Mouse (Mus musculus): Measurements from ENCODE around the gene 1700020A23Rik. TPM values are rescaled to one million over a fixed set of nuclear protein-coding genes. Genes with fewer than 3 reads are reported as not detected.

The 1700020A23Rik gene
- polyA plus RNA-seq, 1 experiment from 2014 or later: not detected

- no peak for DNase-seq (ENCODE audit: low spot score)
These were observed 45.4 kb downstream of the 1700020A23Rik start for GRCm38 (mm10) chr2:130450434-130450796.

GRCm38 (mm10) chr2:130451086-130451726, 46.1 kb downstream of the 1700020A23Rik start:
- DNase-seq (ENCODE audit: low spot score): no peak

GRCm38 (mm10) chr2:130451727-130452090, 46.6 kb downstream of the 1700020A23Rik start:
- DNase-seq (ENCODE audit: low spot score): no peak

- no peak for DNase-seq (ENCODE audit: low spot score)
These were observed 47.2 kb downstream of the 1700020A23Rik start for GRCm38 (mm10) chr2:130452266-130452665.

- DNase-seq (ENCODE audit: low spot score): no peak
These were observed 48.4 kb downstream of the 1700020A23Rik start for GRCm38 (mm10) chr2:130453421-130453820.

- no peak for DNase-seq (ENCODE audit: low spot score)
These were observed 49.8 kb downstream of the 1700020A23Rik start for GRCm38 (mm10) chr2:130454748-130455370.

Other genes with a start within 250 kb of the 1700020A23Rik start
- gene Snrpb, start 225.9 kb upstream of the 1700020A23Rik start, polyA plus RNA-seq (2015; fragmentation: Nextera tagmentation; extraction: Ambion mirVana): 686 and 699 TPM in 2 replicates
- gene Tmc2, start 210.1 kb upstream of the 1700020A23Rik start, polyA plus RNA-seq (2015; fragmentation: Nextera tagmentation; extraction: Ambion mirVana): 0.05 TPM in 1 of 2 replicates, not detected in the other
- 322 and 360 TPM in 2 replicates for gene Nop56, start 130.8 kb upstream of the 1700020A23Rik start, polyA plus RNA-seq (2015; fragmentation: Nextera tagmentation; extraction: Ambion mirVana)
- gene Idh3b, start 120.7 kb upstream of the 1700020A23Rik start, polyA plus RNA-seq (2015; fragmentation: Nextera tagmentation; extraction: Ambion mirVana): 134 and 146 TPM in 2 replicates
- 0.12 and 0.15 TPM in 2 replicates for gene Ebf4, start 110.1 kb upstream of the 1700020A23Rik start, polyA plus RNA-seq (2015; fragmentation: Nextera tagmentation; extraction: Ambion mirVana)
- 4.8 and 4.9 TPM in 2 replicates for gene Cpxm1, start 7.7 kb upstream of the 1700020A23Rik start, polyA plus RNA-seq (2015; fragmentation: Nextera tagmentation; extraction: Ambion mirVana)
- gene Gm28372, start within 50 bp of the 1700020A23Rik start, polyA plus RNA-seq (2015; fragmentation: Nextera tagmentation; extraction: Ambion mirVana): not detected in 2 replicates
- not detected in 2 replicates for gene Tmem239, start 1.2 kb downstream of the 1700020A23Rik start, polyA plus RNA-seq (2015; fragmentation: Nextera tagmentation; extraction: Ambion mirVana)
- 97.7 and 101 TPM in 2 replicates for gene Vps16, start 19.1 kb downstream of the 1700020A23Rik start, polyA plus RNA-seq (2015; fragmentation: Nextera tagmentation; extraction: Ambion mirVana)
- gene Pced1a, start 19.4 kb downstream of the 1700020A23Rik start, polyA plus RNA-seq (2015; fragmentation: Nextera tagmentation; extraction: Ambion mirVana): 6.5 and 8.0 TPM in 2 replicates
- gene Ptpra, start 45.0 kb downstream of the 1700020A23Rik start, polyA plus RNA-seq (2015; fragmentation: Nextera tagmentation; extraction: Ambion mirVana): 73.8 and 85.4 TPM in 2 replicates
- gene Mrps26, start 158.5 kb downstream of the 1700020A23Rik start, polyA plus RNA-seq (2015; fragmentation: Nextera tagmentation; extraction: Ambion mirVana): 140 and 150 TPM in 2 replicates
- 0.55 and 1.3 TPM in 2 replicates for gene Oxt, start 170.9 kb downstream of the 1700020A23Rik start, polyA plus RNA-seq (2015; fragmentation: Nextera tagmentation; extraction: Ambion mirVana)
- gene Avp, start 177.3 kb downstream of the 1700020A23Rik start, polyA plus RNA-seq (2015; fragmentation: Nextera tagmentation; extraction: Ambion mirVana): 1.6 and 2.7 TPM in 2 replicates
- gene Fastkd5, start 224.8 kb downstream of the 1700020A23Rik start, polyA plus RNA-seq (2015; fragmentation: Nextera tagmentation; extraction: Ambion mirVana): 13.6 and 16.7 TPM in 2 replicates
- 8.6 and 9.3 TPM in 2 replicates for gene Ubox5, start 224.8 kb downstream of the 1700020A23Rik start, polyA plus RNA-seq (2015; fragmentation: Nextera tagmentation; extraction: Ambion mirVana)
- gene Lzts3, start 237.5 kb downstream of the 1700020A23Rik start, polyA plus RNA-seq (2015; fragmentation: Nextera tagmentation; extraction: Ambion mirVana): 0.55 and 0.58 TPM in 2 replicates